Mouse (Mus musculus): Measurements from ENCODE around the gene Scn10a.

- peak; percentile 20; the same call in 1 of the 2 replicates for TF ChIP-seq CTCF (IDR thresholded peaks at IDR 0.05; ENCODE audit: control insufficient read depth, insufficient read depth, insufficient replicate concordance, low read depth, low read length)
- no peak for TF ChIP-seq POLR2A (IDR thresholded peaks at IDR 0.05; ENCODE audit: control insufficient read depth, low read depth, low read length)
Observed at GRCm38 (mm10) chr9:119664109-119664508, 55.0 kb downstream of the Scn10a start.

Measured in testis, adult 2 months (tissue).